Mouse (Mus musculus): ENCODE measurements around the gene Cbfa2t2. TPM values are rescaled to one million over a fixed set of nuclear protein-coding genes. Genes with fewer than 3 reads are reported as not detected.

Gene Cbfa2t2
- polyA plus RNA-seq, 1 experiment from 2014 or later, result 8.4 TPM

- Histone ChIP-seq H3K27me3 (no peaks in the 10 kb centered on the region), H3K4me1 (replicated peaks) (peaks cover 27% of the 10 kb centered on the region), H3K4me3 (replicated peaks) (no peak overlapping the region), H3K27ac (no peak overlapping the region), H3K4me2 (no peak overlapping the region), H3K9me3 (replicated peaks) (no peaks in the 10 kb centered on the region), H3K9ac (no peak overlapping the region), H3K36me3 (peaks cover 17% of the 10 kb centered on the region)
- no peak for ATAC-seq (ENCODE audit: low read depth)
- no peak for DNase-seq
- WGBS (ENCODE audit: insufficient replicate concordance), result 70% methylated on average over 17 of the region's 17 CpGs
These were observed 148.8 kb downstream of the Cbfa2t2 start for GRCm38 (mm10) chr2:154584931-154585601.

DNA sequence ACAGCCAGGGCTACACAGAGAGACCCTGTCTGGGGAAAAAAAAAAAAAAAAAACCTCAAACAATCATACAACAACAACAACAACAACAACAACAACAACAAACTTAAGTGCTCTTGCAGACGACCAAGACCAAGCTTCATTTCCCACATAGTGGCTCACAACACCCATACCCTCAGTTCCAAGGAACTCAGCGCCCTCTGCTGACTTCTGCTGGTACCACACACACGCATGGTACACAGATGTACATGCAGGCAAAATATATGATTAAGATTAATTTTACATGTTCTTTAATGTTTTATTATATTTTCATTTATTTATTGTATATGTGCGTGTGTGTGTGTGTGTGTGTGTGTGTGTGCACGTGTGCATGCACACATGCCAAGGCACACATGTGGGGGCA is 150.1 kb downstream of the Cbfa2t2 start:
- ATAC-seq (ENCODE audit: low read depth), result no peak
- Histone ChIP-seq H3K27me3 (no peaks in the 10 kb centered on the region), H3K9me3 (replicated peaks) (no peaks in the 10 kb centered on the region), H3K4me2 (no peak overlapping the region), H3K4me3 (replicated peaks) (no peak overlapping the region), H3K36me3 (peaks cover 17% of the 10 kb centered on the region), H3K4me1 (replicated peaks) (peaks cover 27% of the 10 kb centered on the region), H3K27ac (no peak overlapping the region), H3K9ac (no peak overlapping the region)
- DNase-seq, result peak; percentile 45
- WGBS (ENCODE audit: insufficient replicate concordance), result 60% methylated on average over 5 of the region's 5 CpGs

Other genes starting within 250 kb of the Cbfa2t2 start
- gene Bpifb1, start 245.7 kb upstream of the Cbfa2t2 start, polyA plus RNA-seq (2015; fragmentation: Nextera tagmentation; extraction: Ambion mirVana), result 0.21 and 0.38 TPM in 2 replicates
- not detected in 2 replicates for gene Bpifb5, start 212.7 kb upstream of the Cbfa2t2 start, polyA plus RNA-seq (2015; fragmentation: Nextera tagmentation; extraction: Ambion mirVana)
- gene Bpifb9a, start 178.6 kb upstream of the Cbfa2t2 start, polyA plus RNA-seq (2015; fragmentation: Nextera tagmentation; extraction: Ambion mirVana), result not detected in 2 replicates
- not detected in 2 replicates for gene Bpifb9b, start 129.3 kb upstream of the Cbfa2t2 start, polyA plus RNA-seq (2015; fragmentation: Nextera tagmentation; extraction: Ambion mirVana)
- gene Cdk5rap1, start 63.5 kb upstream of the Cbfa2t2 start, polyA plus RNA-seq (2015; fragmentation: Nextera tagmentation; extraction: Ambion mirVana), result 18.0 and 18.9 TPM in 2 replicates
- 1.7 and 2.0 TPM in 2 replicates for gene Snta1, start 28.4 kb upstream of the Cbfa2t2 start, polyA plus RNA-seq (2015; fragmentation: Nextera tagmentation; extraction: Ambion mirVana)
- 1.3 and 1.5 TPM in 2 replicates for gene 1700003F12Rik, start 110.6 kb downstream of the Cbfa2t2 start, polyA plus RNA-seq (2015; fragmentation: Nextera tagmentation; extraction: Ambion mirVana)
- gene Actl10, start 115.3 kb downstream of the Cbfa2t2 start, polyA plus RNA-seq (2015; fragmentation: Nextera tagmentation; extraction: Ambion mirVana), result not detected in 2 replicates
- 0.81 and 0.88 TPM in 2 replicates for gene Necab3, start 122.4 kb downstream of the Cbfa2t2 start, polyA plus RNA-seq (2015; fragmentation: Nextera tagmentation; extraction: Ambion mirVana)
- 16.6 and 17.7 TPM in 2 replicates for gene E2f1, start 133.4 kb downstream of the Cbfa2t2 start, polyA plus RNA-seq (2015; fragmentation: Nextera tagmentation; extraction: Ambion mirVana)
- 26.8 and 28.9 TPM in 2 replicates for gene Pxmp4, start 167.2 kb downstream of the Cbfa2t2 start, polyA plus RNA-seq (2015; fragmentation: Nextera tagmentation; extraction: Ambion mirVana)
- 1.9 and 2.1 TPM in 2 replicates for gene Zfp341, start 176.8 kb downstream of the Cbfa2t2 start, polyA plus RNA-seq (2015; fragmentation: Nextera tagmentation; extraction: Ambion mirVana)
- gene 4930519P11Rik, start 177.0 kb downstream of the Cbfa2t2 start, polyA plus RNA-seq (2015; fragmentation: Nextera tagmentation; extraction: Ambion mirVana), result not detected in 2 replicates
- gene Chmp4b, start 215.2 kb downstream of the Cbfa2t2 start, polyA plus RNA-seq (2015; fragmentation: Nextera tagmentation; extraction: Ambion mirVana), result 15.0 and 17.5 TPM in 2 replicates